Mouse (Mus musculus): Measurements from ENCODE around the gene Rps15. TPM values are rescaled to one million over a fixed set of nuclear protein-coding genes. Genes with fewer than 3 reads are reported as not detected.

The Rps15 gene
- polyA plus RNA-seq, 1 experiment from 2014 or later: 723 TPM

DNA sequence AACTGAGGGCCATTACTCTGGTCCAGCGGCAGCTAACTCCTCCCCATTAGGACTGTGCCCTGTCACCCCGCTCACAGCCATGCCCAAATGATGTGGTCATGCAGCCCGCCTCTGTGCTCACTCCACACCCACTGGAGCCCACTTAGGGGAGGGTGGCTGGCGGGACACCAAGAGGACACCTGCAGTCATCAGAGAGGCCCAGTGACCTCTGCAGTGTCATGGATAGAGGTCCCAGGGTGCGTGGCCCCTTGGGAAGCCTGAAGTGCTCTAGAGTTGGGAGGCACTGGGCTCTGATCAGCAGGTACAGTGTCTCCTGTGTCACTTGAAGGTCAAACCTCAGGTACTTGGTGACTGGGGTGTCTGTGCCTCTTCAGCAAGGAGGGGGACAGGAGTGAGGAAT lies 4.6 kb downstream of the Rps15 start:
- H3K4me3 ChIP-seq (ENCODE audit: control insufficient read depth in 1 of 2, insufficient read depth in 1 of 2, low read depth in 1 of 2, low read length in 2 of 2): no peak overlapping the region
- no peak overlapping the region; the same call in 1 of the 2 replicates for H3K4me2 ChIP-seq (ENCODE audit: low read length)
- 79% methylated on average over 5 of the region's 5 CpGs for WGBS
- no peak overlapping the region for H3K27ac ChIP-seq (replicated peaks in 1 of 2; ENCODE audit: control insufficient read depth in 1 of 2, insufficient read depth in 1 of 2, low read depth in 2 of 2, low read length in 2 of 2)
- H3K9me3 ChIP-seq (ENCODE audit: control insufficient read depth, low read length): no peaks in the 10 kb centered on the region
- H3K36me3 ChIP-seq (ENCODE audit: control insufficient read depth, insufficient read depth, low read length): peaks cover 22% of the 10 kb centered on the region
- H3K4me1 ChIP-seq (ENCODE audit: control insufficient read depth in 2 of 2, insufficient read depth in 2 of 2, low read length in 2 of 2): peaks cover 14 to 26% of the 10 kb centered on the region in 2 experiments; a peak in 2 of 4 replicates
- ATAC-seq (ENCODE audit: insufficient number of reproducible peaks, insufficient read depth, low FRiP score, low read depth): no peak
- peaks cover 54% of the 10 kb centered on the region for H3K27me3 ChIP-seq (ENCODE audit: control insufficient read depth, insufficient read depth, low read length)
- H3K9ac ChIP-seq (ENCODE audit: low read length): no peak overlapping the region

DNA sequence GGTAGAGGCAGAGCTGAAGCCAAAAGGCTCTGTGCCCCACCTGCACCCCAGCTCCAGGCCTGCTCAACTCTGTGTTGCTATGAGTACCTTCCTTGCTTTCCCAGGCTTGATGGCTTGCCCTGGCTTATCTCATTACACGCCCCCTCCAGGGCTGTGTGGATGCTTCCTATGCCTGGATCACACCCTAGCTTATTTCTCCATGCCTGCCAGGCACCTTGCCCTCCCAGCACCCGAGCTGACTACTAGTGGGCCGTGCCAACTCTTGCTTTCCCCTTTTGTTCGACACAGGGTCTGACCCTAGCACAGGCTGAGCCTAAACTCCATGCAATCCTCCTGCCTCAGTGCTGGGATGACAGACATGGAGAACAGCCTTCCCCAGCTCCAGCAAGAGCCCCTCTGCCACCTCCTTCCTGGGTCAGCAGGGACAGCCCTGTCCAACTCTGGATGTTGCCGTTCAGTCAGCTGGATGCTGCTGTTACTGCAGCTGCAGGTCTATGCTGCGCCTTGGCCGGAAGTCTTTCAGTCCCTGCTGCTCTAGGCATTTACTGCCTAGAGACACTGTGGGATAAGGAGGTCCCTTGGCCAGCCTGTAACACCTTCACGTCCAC lies 5.4 kb downstream of the Rps15 start:
- Histone ChIP-seq H3K9ac (ENCODE audit: low read length) (0 out of 2 replicates have a peak overlapping the region, but pooled peaks have one; percentile 25), H3K4me2 (ENCODE audit: low read length) (no peak overlapping the region), H3K27ac (replicated peaks in 1 of 2; ENCODE audit: control insufficient read depth in 1 of 2, insufficient read depth in 1 of 2, low read depth in 2 of 2, low read length in 2 of 2) (no peak overlapping the region), H3K27me3 (ENCODE audit: control insufficient read depth, insufficient read depth, low read length) (peaks cover 61% of the 10 kb centered on the region), H3K36me3 (ENCODE audit: control insufficient read depth, insufficient read depth, low read length) (peaks cover 22% of the 10 kb centered on the region), H3K4me1 (ENCODE audit: control insufficient read depth in 2 of 2, insufficient read depth in 2 of 2, low read length in 2 of 2) (peaks cover 18 to 34% of the 10 kb centered on the region in 2 experiments; a peak in 2 of 4 replicates), H3K4me3 (ENCODE audit: control insufficient read depth in 1 of 2, insufficient read depth in 1 of 2, low read depth in 1 of 2, low read length in 2 of 2) (no peak overlapping the region), H3K9me3 (ENCODE audit: control insufficient read depth, low read length) (no peaks in the 10 kb centered on the region)
- no peak for ATAC-seq (ENCODE audit: insufficient number of reproducible peaks, insufficient read depth, low FRiP score, low read depth)
- WGBS: 56% methylated on average over 8 of the region's 8 CpGs

DNA sequence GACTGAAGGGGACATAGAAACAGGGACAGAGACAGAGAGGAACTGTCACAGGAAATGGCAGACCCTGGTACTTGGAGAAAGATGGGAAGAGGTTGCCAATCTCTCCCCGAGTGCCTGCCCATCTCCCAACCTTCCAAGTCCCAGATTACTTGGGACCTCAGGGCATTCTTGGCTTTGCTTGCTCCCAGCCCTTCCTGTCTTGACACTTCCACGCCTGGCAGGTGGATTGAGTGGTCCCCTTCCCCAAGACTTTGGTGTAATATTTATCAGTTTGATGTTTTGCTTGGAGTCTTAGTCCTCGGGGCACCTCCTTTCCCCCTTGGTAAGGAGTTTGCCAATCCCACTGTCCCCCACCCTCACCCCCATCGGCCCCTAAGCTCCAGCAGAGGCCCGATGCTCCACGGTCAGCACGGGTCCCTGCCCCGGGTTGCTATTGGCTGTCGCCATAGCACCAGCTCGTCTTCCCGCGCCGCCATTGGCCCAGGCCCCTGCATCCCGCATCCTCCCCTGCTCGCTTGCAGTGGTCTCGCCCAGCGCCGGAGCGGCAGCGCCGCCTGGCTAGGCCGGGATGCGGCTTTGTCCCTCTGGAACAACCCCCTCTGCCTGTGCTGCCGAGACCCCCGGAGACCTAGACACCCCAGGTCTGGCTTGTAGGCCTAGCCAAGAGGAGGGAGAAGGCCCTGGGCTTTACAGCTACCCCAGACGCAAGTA lies 6.5 kb downstream of the Rps15 start:
- H3K9me3 ChIP-seq (ENCODE audit: control insufficient read depth, low read length): no peaks in the 10 kb centered on the region
- H3K27me3 ChIP-seq (ENCODE audit: control insufficient read depth, insufficient read depth, low read length): peaks cover 70% of the 10 kb centered on the region
- no peak for ATAC-seq (ENCODE audit: insufficient number of reproducible peaks, insufficient read depth, low FRiP score, low read depth)
- 4% methylated on average over 26 of the region's 26 CpGs for WGBS
- H3K4me1 ChIP-seq (ENCODE audit: control insufficient read depth in 2 of 2, insufficient read depth in 2 of 2, low read length in 2 of 2): peaks cover 15 to 27% of the 10 kb centered on the region in 2 experiments; a peak in 2 of 4 replicates
- no peak overlapping the region for H3K27ac ChIP-seq (replicated peaks in 1 of 2; ENCODE audit: control insufficient read depth in 1 of 2, insufficient read depth in 1 of 2, low read depth in 2 of 2, low read length in 2 of 2)
- no peak overlapping the region for H3K9ac ChIP-seq (ENCODE audit: low read length)
- peaks cover 14% of the 10 kb centered on the region for H3K36me3 ChIP-seq (ENCODE audit: control insufficient read depth, insufficient read depth, low read length)
- H3K4me2 ChIP-seq (ENCODE audit: low read length): no peak overlapping the region
- H3K4me3 ChIP-seq (ENCODE audit: control insufficient read depth in 1 of 2, insufficient read depth in 1 of 2, low read depth in 1 of 2, low read length in 2 of 2): no peak overlapping the region; a peak in 1 of 4 replicates

GRCm38 (mm10) chr10:80299301-80299700 lies 7.0 kb downstream of the Rps15 start:
- peaks cover 8% of the 10 kb centered on the region for H3K36me3 ChIP-seq (ENCODE audit: control insufficient read depth, insufficient read depth, low read length)
- H3K4me3 ChIP-seq (ENCODE audit: control insufficient read depth in 1 of 2, insufficient read depth in 1 of 2, low read depth in 1 of 2, low read length in 2 of 2): no peak overlapping the region; a peak in 1 of 4 replicates
- H3K9me3 ChIP-seq (ENCODE audit: control insufficient read depth, low read length): no peaks in the 10 kb centered on the region
- peaks cover 13 to 22% of the 10 kb centered on the region in 2 experiments; a peak in 2 of 4 replicates for H3K4me1 ChIP-seq (ENCODE audit: control insufficient read depth in 2 of 2, insufficient read depth in 2 of 2, low read length in 2 of 2)
- no peak for ATAC-seq (ENCODE audit: insufficient number of reproducible peaks, insufficient read depth, low FRiP score, low read depth)
- no peak overlapping the region for H3K9ac ChIP-seq (ENCODE audit: low read length)
- H3K27me3 ChIP-seq (ENCODE audit: control insufficient read depth, insufficient read depth, low read length): peaks cover 76% of the 10 kb centered on the region
- no peak overlapping the region for H3K27ac ChIP-seq (replicated peaks in 1 of 2; ENCODE audit: control insufficient read depth in 1 of 2, insufficient read depth in 1 of 2, low read depth in 2 of 2, low read length in 2 of 2)
- H3K4me2 ChIP-seq (ENCODE audit: low read length): no peak overlapping the region
- 15% methylated on average over 15 of the region's 15 CpGs for WGBS

GRCm38 (mm10) chr10:80299824-80300223 lies 7.6 kb downstream of the Rps15 start:
- Histone ChIP-seq H3K4me1 (ENCODE audit: control insufficient read depth in 2 of 2, insufficient read depth in 2 of 2, low read length in 2 of 2) (peaks cover 12 to 20% of the 10 kb centered on the region in 2 experiments; a peak in 2 of 4 replicates), H3K4me3 (ENCODE audit: control insufficient read depth in 1 of 2, insufficient read depth in 1 of 2, low read depth in 1 of 2, low read length in 2 of 2) (no peak overlapping the region), H3K27ac (replicated peaks in 1 of 2; ENCODE audit: control insufficient read depth in 1 of 2, insufficient read depth in 1 of 2, low read depth in 2 of 2, low read length in 2 of 2) (no peak overlapping the region), H3K36me3 (ENCODE audit: control insufficient read depth, insufficient read depth, low read length) (peaks cover 3% of the 10 kb centered on the region), H3K9me3 (ENCODE audit: control insufficient read depth, low read length) (no peaks in the 10 kb centered on the region), H3K27me3 (ENCODE audit: control insufficient read depth, insufficient read depth, low read length) (peaks cover 81% of the 10 kb centered on the region), H3K4me2 (ENCODE audit: low read length) (no peak overlapping the region), H3K9ac (ENCODE audit: low read length) (no peak overlapping the region)
- WGBS: 51% methylated on average over 10 of the region's 10 CpGs
- no peak for ATAC-seq (ENCODE audit: insufficient number of reproducible peaks, insufficient read depth, low FRiP score, low read depth)

DNA sequence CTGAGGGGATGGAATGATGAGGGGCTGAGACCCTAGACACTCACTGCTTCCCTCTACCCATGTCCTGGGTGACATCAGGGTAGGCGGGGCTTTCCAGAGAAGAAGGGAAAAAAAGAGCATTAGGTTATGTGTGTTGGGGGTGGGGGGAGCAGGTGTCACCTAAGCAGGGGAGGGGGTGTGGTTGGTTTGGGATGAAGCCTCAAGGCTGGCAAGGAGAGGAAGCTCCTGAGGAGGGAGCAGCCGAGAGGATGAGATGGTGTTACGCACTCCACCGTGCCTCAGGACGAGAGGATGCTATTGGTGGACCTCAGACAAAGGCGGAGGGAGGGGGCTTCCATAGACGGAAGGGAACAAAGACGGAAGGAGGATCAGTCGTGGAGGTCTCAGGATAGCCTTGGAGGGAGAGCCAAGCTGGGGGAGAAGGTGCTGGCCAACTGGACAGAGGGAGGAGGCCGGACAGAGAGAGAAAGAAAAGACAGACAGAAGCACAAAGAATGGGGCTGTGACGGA lies 8.5 kb downstream of the Rps15 start:
- H3K9me3 ChIP-seq (ENCODE audit: control insufficient read depth, low read length): no peaks in the 10 kb centered on the region
- H3K36me3 ChIP-seq (ENCODE audit: control insufficient read depth, insufficient read depth, low read length): no peaks in the 10 kb centered on the region
- no peak overlapping the region for H3K9ac ChIP-seq (ENCODE audit: low read length)
- peaks cover 90% of the 10 kb centered on the region for H3K27me3 ChIP-seq (ENCODE audit: control insufficient read depth, insufficient read depth, low read length)
- 36% methylated on average over 11 of the region's 11 CpGs for WGBS
- no peak overlapping the region for H3K4me2 ChIP-seq (ENCODE audit: low read length)
- H3K4me3 ChIP-seq (ENCODE audit: control insufficient read depth in 1 of 2, insufficient read depth in 1 of 2, low read depth in 1 of 2, low read length in 2 of 2): no peak overlapping the region
- no peak for ATAC-seq (ENCODE audit: insufficient number of reproducible peaks, insufficient read depth, low FRiP score, low read depth)
- no peak overlapping the region for H3K27ac ChIP-seq (replicated peaks in 1 of 2; ENCODE audit: control insufficient read depth in 1 of 2, insufficient read depth in 1 of 2, low read depth in 2 of 2, low read length in 2 of 2)
- H3K4me1 ChIP-seq (ENCODE audit: control insufficient read depth in 2 of 2, insufficient read depth in 2 of 2, low read length in 2 of 2): peaks cover 11 to 15% of the 10 kb centered on the region in 2 experiments; a peak in 2 of 4 replicates

- Histone ChIP-seq H3K4me3 (ENCODE audit: control insufficient read depth in 1 of 2, insufficient read depth in 1 of 2, low read depth in 1 of 2, low read length in 2 of 2) (no peak overlapping the region; a peak in 1 of 4 replicates), H3K9me3 (ENCODE audit: control insufficient read depth, low read length) (no peaks in the 10 kb centered on the region), H3K9ac (ENCODE audit: low read length) (no peak overlapping the region), H3K36me3 (ENCODE audit: control insufficient read depth, insufficient read depth, low read length) (no peaks in the 10 kb centered on the region), H3K4me2 (ENCODE audit: low read length) (0 out of 2 replicates have a peak overlapping the region, but pooled peaks have one; percentile 12), H3K4me1 (ENCODE audit: control insufficient read depth in 2 of 2, insufficient read depth in 2 of 2, low read length in 2 of 2) (peaks cover 5 to 11% of the 10 kb centered on the region in 2 experiments; a peak in 2 of 4 replicates), H3K27ac (replicated peaks in 1 of 2; ENCODE audit: control insufficient read depth in 1 of 2, insufficient read depth in 1 of 2, low read depth in 2 of 2, low read length in 2 of 2) (no peak overlapping the region), H3K27me3 (ENCODE audit: control insufficient read depth, insufficient read depth, low read length) (peaks cover 96% of the 10 kb centered on the region)
- ATAC-seq (ENCODE audit: insufficient number of reproducible peaks, insufficient read depth, low FRiP score, low read depth): no peak
- 83% methylated on average over 10 of the region's 10 CpGs for WGBS
These were observed 9.2 kb downstream of the Rps15 start for GRCm38 (mm10) chr10:80301256-80302081.

All from heart, embryonic 14.5 days (tissue).